Mouse (Mus musculus) brain, embryonic 14.5 days (tissue): Measurements from ENCODE around the gene Lhfpl2.

ENCODE experiments used
- CTCF ChIP-seq: fragments of 200-500 bp; IDR thresholded peaks from 2 replicates; pipeline ENCODE4 v1.5.1; 2012; ENCODE audit warnings: inconsistent platforms, mild to moderate bottlenecking, moderate library complexity, borderline replicate concordance; ENCODE audit not compliant: insufficient read depth, insufficient read length; ENCODE audit errors: extremely low read depth
- POLR2A ChIP-seq: fragments of 200-500 bp; IDR thresholded peaks from 2 replicates; pipeline ENCODE4 v1.6.1; 2012; ENCODE audit warnings: mild to moderate bottlenecking, inconsistent platforms, borderline replicate concordance; ENCODE audit not compliant: poor library complexity, insufficient read depth, insufficient read length, severe bottlenecking; ENCODE audit errors: extremely low read depth

DNA sequence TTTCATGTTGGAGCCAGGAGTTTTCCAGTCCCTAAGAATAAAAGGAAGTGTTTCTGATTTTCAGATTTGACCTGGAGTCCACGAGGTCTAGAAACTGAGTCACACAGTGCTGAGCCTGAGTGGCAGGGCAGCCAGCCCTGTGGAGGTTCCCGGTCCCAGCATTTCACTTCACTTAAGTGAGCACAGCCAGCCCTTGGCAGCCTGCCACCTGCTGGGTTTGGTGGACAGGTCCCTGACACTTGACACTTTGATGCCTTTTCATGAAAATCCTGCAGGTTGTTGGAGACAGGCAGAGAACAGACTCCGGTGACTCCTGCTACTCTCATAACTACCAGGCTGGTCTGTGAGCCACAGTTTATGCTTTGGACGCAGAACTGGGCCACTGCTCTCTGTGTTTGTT, 57.9 kb downstream of the Lhfpl2 start:
- TF ChIP-seq CTCF (no peak), POLR2A (no peak)
